Mouse (Mus musculus) olfactory bulb, adult 2 months (tissue): ENCODE data around the gene Abtb1. TPM values are rescaled to one million over a fixed set of nuclear protein-coding genes. Genes with fewer than 3 reads are reported as not detected.

Experiments used
- H3K27ac ChIP-seq: fragments of 200-500 bp; 2 replicates; pipeline ENCODE4 v1.5.1; 2012; ENCODE audit warnings: low read depth, low read length; ENCODE audit not compliant: insufficient read depth
- H3K4me1 ChIP-seq: fragments of 200-500 bp; 2 replicates; pipeline ENCODE4 v1.6.1; 2012; ENCODE audit warnings: low read length; ENCODE audit not compliant: control insufficient read depth, insufficient read depth
- H3K4me3 ChIP-seq: fragments of 200-500 bp; 2 replicates; pipeline ENCODE4 v1.5.1; 2012; ENCODE audit warnings: mild to moderate bottlenecking, low read depth, low read length, moderate library complexity; ENCODE audit not compliant: insufficient read depth
- CTCF ChIP-seq: fragments of 200-500 bp; IDR thresholded peaks from 2 replicates; pipeline ENCODE4 v1.5.1; 2012; ENCODE audit warnings: low read depth, mild to moderate bottlenecking, low read length, moderate library complexity; ENCODE audit not compliant: insufficient read depth
- POLR2A ChIP-seq: fragments of 200-500 bp; IDR thresholded peaks from 2 replicates; pipeline ENCODE4 v1.6.1; 2012; ENCODE audit warnings: mild to moderate bottlenecking, low read depth, low read length, moderate library complexity; ENCODE audit not compliant: insufficient read depth
- WGBS: fragments of 180-500 bp; shearing (Covaris S2); methylation state at CpG from one replicate; pipeline ENCODE4 v1.1.7; 2018; 5-methylcytosine and 5-hydroxymethylcytosine counted together
- polyA plus RNA-seq: library from polyadenylated mRNA; stranded (reverse); fragments of >200 nt; gene quantifications from 2 replicates; pipeline ENCODE4 v1.2.4, GENCODE M21; 2012; ENCODE audit warnings: low replicate concordance; ENCODE audit not compliant: missing spikeins, insufficient read depth, insufficient read length

Abtb1 gene
- polyA plus RNA-seq, 1 experiment, result not detected

DNA sequence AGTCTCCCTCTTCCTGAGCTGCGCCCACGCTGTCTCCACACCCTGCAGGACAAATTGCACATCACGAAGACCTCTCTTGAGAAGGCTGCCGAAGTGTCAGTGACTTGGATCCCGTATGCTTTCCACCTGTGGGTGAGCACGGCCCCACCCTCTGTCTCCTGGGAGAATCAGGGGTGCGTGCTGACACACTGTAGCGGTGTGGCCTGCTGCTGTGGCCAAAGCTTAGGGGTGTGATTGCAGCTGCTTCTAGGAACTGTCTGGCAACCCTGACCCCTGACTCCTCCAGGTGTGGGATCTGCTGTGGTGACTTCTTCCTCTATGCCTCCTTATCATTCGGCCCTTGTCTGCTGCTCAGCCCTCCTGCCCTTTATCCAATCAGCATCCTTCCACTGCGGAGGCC, 28.0 kb downstream of the Abtb1 start:
- Histone ChIP-seq H3K4me3 (no peak overlapping the region), H3K4me1 (peaks cover 50% of the 10 kb centered on the region), H3K27ac (no peak overlapping the region)
- 87% methylated on average over 10 of the region's 10 CpGs for WGBS
- TF ChIP-seq POLR2A, result no peak
- no peak for TF ChIP-seq CTCF

DNA sequence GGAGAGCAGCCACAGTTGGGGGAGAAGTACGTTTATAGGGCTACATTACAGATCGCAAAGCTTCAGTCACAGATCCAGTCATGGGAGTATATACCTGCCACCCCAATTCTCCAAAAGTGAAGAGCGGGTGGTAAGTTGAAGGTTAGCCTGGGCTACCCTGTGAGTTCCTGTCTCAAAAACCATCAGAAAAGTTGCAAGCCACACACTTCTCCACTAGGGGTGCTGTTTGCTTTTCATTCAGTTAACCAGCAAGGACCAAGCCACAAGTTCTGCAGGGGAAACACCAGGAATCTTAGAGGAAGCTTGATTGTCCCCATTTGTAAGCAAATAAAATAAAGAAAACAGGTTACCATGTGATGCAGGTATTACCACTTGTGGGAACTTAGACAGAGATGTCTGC, 28.9 kb downstream of the Abtb1 start:
- H3K27ac ChIP-seq, result no peak overlapping the region
- H3K4me1 ChIP-seq, result peaks cover 57% of the 10 kb centered on the region
- no peak overlapping the region for H3K4me3 ChIP-seq
- no peak for TF ChIP-seq POLR2A
- TF ChIP-seq CTCF, result no peak
- 71% methylated on average over 3 of the region's 3 CpGs for WGBS

DNA sequence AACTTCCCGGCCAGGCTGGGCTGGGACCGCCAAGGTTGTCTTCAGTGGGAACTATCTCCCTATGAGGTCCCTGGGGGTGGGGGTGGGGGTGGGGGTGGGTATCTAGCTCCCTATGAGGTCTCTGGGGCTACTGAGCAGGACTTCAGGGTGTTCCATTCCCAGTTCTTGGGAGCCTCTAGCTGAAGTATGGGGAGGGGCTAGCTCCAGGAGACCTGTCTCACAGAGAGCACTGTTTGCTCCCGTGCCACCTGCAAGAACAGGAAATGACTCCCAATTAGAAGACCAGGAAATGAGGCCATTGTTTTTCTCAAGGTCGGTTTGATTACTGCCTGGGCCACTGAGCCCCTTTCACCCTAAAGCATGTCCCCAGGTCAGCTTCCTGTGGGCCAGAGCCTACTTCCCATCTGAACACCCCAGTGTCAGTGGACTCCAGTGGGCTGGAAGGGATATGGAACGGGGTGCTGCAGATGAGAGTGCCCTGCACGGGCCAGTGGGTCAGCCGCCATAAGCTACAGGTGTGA, 29.8 kb downstream of the Abtb1 start:
- 62% methylated on average over 7 of the region's 7 CpGs for WGBS
- no peak overlapping the region for H3K4me3 ChIP-seq
- peaks cover 58% of the 10 kb centered on the region for H3K4me1 ChIP-seq
- TF ChIP-seq CTCF (no peak), POLR2A (no peak)
- no peak overlapping the region for H3K27ac ChIP-seq

DNA sequence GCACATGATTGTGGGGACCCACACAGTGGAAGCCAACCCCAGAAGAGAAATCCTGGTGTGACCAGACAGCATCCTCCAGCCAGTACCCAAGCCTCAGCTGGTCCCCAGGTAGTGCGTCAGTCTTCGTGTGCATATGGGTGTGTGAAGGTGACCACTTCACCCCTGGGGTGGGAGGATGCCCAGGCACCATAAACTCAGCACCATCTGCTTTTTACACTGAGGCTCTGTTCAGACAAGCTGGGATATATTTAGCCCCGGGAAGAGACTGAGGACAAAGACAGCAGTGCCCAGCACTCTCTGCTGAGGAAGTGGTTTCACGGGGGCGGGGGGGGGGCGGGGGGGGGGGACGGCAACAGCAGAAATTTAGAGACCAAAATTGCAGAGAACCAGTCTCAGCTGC, 30.4 kb downstream of the Abtb1 start:
- TF ChIP-seq CTCF, result no peak
- Histone ChIP-seq H3K27ac (peak overlapping the region; percentile 19; the same call in 1 of the 2 replicates), H3K4me3 (no peak overlapping the region), H3K4me1 (peaks cover 55% of the 10 kb centered on the region)
- WGBS, result 34% methylated on average over 7 of the region's 7 CpGs

DNA sequence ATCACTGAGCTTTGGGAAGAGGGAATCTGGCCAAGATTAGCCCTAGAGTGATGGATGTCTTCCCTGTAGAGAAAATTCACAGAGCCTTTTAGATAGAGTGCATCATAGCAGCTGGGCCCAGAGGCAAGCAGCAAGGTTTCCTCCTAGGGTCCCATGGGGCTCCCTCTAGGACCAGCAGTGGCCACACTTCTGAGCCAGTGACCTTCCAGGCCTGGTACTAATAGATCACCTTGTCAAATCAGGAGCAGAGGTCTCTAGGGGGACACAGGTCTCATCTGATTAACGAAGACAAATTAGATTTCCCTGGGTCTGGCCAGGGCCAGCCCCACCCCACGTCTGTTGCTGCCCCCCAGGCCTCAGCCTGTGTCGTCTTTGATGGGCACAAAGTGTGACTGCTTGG, 31.5 kb downstream of the Abtb1 start:
- peaks cover 45% of the 10 kb centered on the region for H3K4me1 ChIP-seq
- no peak overlapping the region for H3K27ac ChIP-seq
- no peak for TF ChIP-seq CTCF
- TF ChIP-seq POLR2A, result no peak
- WGBS, result 82% methylated on average over 3 of the region's 3 CpGs
- H3K4me3 ChIP-seq, result no peak overlapping the region

DNA sequence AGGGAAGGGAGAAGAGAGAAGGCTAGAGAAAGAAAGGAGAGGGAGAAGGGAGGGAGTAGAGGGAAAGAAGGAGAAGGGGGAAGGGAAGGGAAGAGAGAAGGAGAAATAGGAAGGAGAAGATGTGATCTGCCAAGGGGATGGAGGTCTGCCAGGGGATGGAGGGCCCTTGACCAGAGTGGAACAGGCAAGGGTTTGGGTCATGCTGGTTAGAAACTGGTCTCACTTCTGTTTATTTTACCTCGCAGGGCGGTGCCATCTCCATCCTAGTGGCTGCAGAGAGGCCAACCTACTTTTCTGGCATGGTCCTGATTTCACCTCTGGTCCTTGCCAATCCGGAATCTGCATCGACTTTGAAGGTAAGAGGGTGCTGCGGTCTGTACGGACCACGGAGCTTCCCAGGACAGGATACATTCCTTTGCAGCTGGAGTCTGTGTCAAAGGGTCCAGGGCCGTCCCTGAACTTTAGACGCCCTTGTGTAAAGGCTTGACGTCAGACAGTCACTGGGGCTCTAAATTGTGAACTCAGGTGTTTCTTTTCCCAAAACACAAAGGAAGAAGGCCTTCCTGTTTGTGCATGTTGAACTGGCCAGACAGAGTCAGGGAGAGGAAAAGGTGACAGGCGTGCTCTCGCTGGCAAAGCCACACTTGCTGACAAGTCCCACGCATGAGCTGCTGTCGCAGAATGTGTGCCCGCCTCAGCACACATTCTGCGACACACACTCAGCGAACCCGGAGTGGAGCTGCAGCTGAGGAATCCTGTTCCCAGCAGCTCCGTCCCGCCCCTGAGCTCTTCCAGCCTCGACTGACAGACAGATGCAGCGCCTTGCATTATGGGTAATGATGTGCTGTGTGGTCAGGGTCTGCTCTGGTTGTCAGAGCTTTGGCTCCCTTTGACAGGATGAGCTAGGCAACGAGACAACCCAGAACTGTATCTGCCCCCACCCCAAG, 32.4 kb downstream of the Abtb1 start:
- Histone ChIP-seq H3K4me1 (peaks cover 39% of the 10 kb centered on the region), H3K27ac (0 out of 2 replicates have a peak overlapping the region, but pooled peaks have one; percentile 16), H3K4me3 (no peak overlapping the region)
- TF ChIP-seq POLR2A, result no peak
- no peak for TF ChIP-seq CTCF
- 59% methylated on average over 23 of the region's 23 CpGs for WGBS

DNA sequence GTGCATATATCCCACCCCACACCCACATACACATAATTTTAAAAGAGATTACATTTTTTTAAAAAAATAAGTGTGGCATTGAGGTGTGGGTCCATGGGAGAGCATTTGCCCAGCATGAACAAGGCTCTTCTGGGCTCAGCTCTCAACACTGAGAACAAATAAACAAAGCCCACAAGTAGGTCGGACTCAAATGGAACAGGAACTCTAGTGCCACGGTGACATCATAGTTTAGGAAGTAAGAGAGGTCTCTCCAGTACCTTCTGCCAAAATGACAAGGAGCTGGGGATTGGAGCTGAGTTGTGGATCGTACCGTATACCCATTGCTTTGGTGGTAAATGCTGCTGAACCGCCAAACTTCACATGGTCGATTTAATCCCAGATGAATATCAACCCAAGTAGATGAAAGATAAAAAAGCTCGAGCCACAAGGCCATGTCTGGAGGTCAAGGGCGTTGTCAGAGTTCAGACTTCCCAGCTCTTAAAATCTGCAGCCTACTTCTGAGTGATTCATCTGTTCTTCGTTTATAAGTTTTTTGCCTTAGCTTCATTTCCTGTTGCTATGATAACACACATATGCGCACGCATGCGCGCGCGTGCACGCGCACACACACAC, 36.7 kb downstream of the Abtb1 start:
- H3K4me1 ChIP-seq, result peaks cover 23% of the 10 kb centered on the region
- 87% methylated on average over 17 of the region's 17 CpGs for WGBS
- no peak overlapping the region for H3K27ac ChIP-seq
- TF ChIP-seq POLR2A (no peak), CTCF (no peak)
- H3K4me3 ChIP-seq, result no peak overlapping the region

DNA sequence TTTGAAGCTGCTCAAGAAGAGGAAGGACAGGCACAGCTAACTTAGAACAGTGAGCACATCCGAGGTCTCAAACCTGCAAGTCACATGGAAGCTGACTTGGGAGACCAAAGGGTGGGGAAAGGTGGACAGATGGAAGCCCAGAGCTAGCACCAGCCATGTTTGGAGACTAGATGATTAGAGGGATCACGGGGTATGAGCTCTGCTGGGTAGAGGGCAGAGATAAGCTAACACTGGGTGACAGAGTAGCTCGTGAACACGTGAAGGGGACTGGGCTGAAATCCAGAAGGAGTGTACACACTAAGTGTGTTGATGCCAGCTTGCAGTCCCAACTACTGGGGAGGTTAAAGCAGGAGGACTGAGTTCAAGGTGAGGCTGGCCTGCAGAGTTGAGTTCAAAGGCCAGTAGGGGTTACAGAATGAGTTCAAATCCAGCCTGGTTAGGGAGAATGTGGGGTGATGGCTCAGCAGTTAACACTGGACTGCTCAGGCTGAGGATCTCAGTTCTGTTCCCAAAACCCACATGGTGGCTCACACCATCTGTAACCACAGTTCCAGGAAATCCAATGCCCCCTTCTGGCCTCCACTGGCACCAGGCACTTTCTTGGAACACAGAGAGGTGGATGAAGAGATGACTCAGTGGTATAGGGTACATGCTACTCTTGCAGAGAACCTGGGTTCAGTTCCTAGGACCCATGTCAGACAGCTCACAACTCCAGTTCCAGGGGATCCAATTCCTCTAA, 37.7 kb downstream of the Abtb1 start:
- Histone ChIP-seq H3K27ac (no peak overlapping the region), H3K4me3 (no peak overlapping the region), H3K4me1 (peaks cover 14% of the 10 kb centered on the region)
- 80% methylated on average over 4 of the region's 4 CpGs for WGBS
- no peak for TF ChIP-seq CTCF
- TF ChIP-seq POLR2A, result no peak
